Mouse (Mus musculus) spleen, postnatal 14 days (tissue): ENCODE results near the gene Actn4.

ENCODE experiments used
- DNase-seq, 2 experiments: peaks; one replicate each; pipeline ENCODE4 v3.0.0; 2021 to 2022; ENCODE audit warnings: low spot score in 2 of 2

The Actn4 gene

GRCm38 (mm10) chr7:28923865-28924291 is 38.3 kb downstream of the Actn4 start:
- no peak for DNase-seq

- no peak for DNase-seq
Measured at GRCm38 (mm10) chr7:28922606-28923005, 39.5 kb downstream of the Actn4 start.

DNA sequence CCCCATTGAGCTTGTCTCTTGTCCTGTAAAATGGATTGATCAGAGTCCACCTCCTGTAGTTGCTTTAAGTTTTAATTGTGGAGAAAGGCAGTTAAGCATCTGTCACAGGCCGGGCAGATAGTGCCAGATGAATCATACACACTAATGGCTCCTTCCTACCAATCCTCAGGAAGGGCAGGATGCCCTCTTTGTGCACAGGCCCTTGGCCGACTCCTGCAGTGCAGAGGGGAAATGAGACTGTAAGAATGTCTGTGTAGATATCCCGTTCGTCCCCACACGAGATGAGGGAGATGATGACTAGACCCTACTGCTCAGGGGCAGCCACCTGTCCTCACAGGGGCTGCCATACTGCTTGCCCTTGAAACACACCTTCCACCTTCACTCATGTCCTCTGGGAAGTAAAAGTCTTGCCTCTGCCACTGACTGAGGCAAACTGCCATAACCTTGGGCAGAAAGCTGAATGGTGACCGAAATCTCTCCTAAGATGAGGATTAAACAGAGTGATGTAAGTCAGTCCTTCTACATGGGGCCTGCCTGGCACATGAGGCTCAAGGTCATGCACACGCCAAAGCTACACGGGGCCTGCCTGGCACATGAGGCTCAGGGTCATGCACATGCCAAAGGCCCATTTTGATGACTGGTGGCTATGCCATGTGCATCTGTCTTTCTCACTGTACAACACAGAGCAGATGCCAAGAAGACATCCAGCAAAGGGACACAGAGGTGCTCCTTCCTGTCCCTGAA is 40.2 kb downstream of the Actn4 start:
- no peak for DNase-seq

GRCm38 (mm10) chr7:28921178-28921577 is 41.0 kb downstream of the Actn4 start:
- no peak for DNase-seq

DNA sequence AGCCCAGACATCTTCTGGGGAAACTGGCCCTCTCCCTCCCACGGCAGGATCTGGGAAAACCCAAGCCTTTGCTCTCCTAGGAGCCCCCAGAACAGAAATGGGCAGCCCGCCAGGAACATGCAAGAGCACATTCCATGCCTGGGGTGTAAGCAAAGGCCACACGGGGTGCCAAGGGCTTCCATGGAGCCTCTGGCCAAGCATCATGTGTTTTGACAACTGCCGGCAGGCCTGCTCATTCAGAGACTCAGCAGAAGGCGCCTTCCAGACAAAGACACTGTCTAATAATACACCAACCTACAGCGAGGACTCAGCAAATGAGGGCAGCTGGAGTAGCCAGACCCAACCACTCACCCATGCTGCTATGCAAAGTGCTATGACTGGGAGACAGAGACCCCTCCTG is 42.3 kb downstream of the Actn4 start:
- DNase-seq, result no peak

DNA sequence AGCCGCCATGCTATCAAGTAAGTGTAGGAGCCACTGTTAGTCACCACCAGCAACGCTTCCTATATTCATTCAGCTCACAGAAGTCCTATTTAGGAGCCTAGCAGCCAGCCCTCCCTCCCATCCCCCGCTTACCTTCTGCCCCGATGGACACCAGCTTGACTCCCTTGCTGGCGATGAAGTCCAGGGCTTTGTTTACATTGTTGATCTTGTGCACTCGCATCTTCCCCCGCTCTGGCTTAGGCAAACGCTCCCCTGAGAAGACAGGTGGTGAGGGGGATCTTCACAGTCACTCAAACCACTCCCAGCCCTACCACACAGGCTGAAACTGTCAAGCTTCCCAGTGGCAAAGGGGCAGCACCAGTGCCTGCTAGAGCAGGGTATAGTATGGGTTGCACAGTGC is 43.6 kb downstream of the Actn4 start:
- no peak for DNase-seq

DNA sequence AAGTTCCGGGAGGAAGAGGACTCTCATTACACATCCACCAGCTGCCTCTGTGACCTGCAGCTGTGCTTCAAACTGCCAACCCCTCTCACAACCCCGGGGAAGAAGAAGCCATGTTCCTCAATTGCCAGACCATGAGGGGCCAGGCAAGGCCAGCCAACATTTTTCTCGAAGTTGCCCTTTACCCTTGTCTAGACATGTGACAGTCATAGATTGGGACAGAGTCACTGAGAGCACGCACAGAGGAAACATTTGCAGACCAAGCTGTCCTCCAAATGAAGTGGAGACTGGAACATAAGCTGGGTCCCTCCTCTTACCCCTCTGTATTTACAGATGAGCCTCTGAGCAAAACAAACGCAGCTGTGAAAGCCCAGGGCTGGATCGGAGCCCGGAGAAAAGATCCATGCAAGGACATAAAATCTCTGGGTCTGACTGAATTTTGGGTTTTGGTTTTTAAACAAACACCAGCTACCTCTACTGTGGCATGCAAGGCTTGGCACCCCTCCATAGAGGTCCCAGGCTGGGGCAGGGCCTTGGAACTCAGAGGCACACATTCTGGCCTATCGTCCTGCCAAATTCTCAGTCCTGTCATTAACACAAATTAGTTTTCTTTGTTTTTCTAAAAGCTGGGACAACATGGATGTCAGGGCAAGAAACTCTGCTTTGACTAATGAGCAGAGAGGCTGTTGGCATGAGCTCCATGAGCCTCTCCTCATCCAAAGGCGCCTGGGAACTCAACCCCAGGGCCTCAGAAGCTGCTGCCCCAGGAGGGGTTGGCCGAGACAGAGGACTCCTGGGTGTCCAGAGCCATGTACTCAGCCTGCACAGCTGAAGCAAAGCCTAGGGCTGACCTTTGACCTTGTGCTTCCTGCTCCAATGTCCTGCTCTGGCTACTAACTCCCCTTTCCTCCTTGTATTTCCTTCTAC is 44.4 kb downstream of the Actn4 start:
- no peak for DNase-seq

DNA sequence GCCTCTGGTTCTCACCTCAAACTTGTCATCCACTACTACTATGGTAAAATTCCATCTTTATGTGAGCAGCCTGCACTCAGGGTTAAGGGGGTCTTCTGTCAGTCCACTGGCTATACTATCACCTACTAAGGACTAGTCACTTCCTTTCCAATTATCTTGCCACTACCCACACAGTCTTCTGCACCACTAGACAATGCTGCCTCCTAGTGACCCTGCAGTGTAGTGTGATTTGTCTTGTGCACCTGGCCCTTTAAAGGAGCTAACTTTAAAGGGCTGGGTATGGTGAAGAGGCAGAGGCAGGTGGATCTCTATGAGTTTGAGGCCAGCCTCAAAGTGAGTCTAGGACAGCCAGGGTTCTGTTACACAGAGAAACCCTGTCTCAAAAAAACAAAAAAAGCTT is 45.6 kb downstream of the Actn4 start:
- no peak for DNase-seq

DNA sequence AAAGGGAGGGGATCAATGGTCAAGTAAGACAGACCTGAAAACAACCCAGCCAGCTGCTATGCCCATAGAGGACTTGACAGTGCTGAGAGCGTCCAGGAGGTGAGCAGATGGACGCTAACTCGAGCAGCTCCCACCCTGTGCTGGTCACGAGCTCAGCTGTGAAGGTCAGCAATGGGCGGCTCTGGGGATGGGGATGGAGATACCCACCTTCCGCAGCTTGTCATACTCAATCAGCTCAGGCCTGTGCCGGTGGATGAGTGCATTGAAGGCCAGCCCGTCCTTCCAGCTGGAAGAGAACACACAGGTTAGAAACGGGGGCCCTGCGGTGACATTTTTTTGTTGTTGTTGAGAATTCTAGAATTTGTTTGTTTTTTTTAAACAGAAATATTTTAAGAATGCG is 49.0 kb downstream of the Actn4 start:
- no peak for DNase-seq

GRCm38 (mm10) chr7:28911632-28912031 is 50.5 kb downstream of the Actn4 start:
- DNase-seq, result no peak

GRCm38 (mm10) chr7:28907195-28907594 is 54.9 kb downstream of the Actn4 start:
- DNase-seq, result no peak

GRCm38 (mm10) chr7:28903778-28904177 is 58.4 kb downstream of the Actn4 start:
- DNase-seq, result no peak

GRCm38 (mm10) chr7:28902809-28903208 is 59.3 kb downstream of the Actn4 start:
- no peak for DNase-seq

GRCm38 (mm10) chr7:28902180-28902579 is 60.0 kb downstream of the Actn4 start:
- DNase-seq, result no peak

GRCm38 (mm10) chr7:28901311-28902125 is 60.6 kb downstream of the Actn4 start:
- no peak for DNase-seq

DNA sequence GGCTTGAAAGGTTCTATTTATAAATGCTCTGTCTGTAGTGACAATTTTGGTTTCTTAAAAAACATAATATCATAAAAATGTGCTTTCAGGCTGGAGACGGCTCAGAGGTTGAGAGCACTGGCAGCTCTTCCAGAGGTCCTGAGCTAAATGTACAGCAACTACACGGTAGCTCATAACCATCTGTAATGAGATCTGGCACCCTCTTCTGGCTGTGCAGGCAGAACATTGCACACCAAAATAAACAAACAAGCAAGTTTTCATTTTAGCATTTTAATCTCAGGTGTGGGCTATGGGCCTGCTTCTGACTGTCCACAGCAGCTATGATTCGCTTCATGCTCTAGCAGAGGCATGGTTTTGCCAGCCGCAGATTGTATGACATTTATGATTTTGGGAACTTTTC is 62.2 kb downstream of the Actn4 start:
- no peak for DNase-seq

GRCm38 (mm10) chr7:28897661-28898060 is 64.5 kb downstream of the Actn4 start:
- no peak for DNase-seq

DNA sequence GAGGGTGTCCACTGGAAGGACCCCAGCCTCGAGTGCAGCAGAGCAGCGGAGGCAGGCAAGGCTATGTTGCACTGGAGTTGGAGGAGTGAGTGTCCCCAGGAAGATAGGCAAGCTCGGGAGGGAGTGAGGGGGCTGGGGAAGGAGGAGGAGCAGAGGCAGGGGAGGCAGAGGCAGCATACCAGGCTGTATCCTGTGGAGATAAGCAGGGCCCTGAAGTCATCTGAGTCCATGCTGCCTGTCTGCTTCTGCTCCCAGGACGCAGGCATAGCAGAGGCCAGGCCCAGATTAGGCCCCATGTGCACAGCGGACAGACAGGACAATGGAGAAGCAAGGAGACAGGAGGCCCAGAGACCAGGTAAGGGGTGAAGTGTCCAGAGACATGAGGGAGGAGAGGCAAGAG is 67.2 kb downstream of the Actn4 start:
- DNase-seq, result no peak

- DNase-seq, result no peak
Measured at GRCm38 (mm10) chr7:28893643-28894265, 68.4 kb downstream of the Actn4 start.

DNA sequence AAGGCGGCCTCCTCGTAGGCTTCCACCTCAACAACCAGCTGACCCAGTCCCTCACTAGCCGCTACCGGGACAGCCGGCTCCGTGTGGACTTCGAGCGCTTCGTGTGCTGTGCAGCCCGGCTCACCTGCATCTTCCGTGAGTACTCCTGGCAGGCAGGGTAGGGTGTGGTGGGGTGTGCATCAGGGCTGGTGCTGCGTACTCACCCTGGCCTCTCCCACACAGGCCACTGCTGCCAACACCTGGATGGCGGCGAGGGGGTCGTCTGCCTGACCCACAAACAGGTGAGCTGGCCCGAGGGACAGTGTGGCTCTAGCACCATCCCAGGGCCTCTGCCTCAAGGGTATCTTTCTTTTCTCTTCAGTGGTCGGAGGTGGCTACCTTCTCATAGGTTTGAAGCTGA is 69.5 kb downstream of the Actn4 start:
- no peak for DNase-seq

DNA sequence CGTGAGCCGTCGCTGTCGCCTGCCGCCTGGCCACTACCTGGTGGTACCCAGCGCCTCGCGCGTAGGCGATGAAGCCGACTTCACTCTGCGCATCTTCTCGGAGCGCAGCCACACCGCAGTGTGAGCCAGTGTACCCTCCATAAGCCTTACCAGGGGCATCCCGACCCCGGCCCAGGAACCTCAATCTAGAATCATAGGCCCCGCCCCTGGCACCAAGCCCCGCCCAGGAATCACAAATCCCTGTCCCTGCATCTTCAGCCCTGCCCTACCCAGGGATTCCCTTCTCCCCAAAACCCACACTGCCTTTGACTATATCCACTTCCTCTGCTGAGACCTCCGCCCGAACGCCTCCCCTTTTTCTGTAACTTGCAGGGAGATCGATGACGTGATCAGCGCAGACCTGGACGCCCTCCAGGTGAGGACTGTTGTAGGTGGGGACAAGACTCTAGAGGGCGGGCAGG is 73.4 kb downstream of the Actn4 start:
- no peak for DNase-seq

DNA sequence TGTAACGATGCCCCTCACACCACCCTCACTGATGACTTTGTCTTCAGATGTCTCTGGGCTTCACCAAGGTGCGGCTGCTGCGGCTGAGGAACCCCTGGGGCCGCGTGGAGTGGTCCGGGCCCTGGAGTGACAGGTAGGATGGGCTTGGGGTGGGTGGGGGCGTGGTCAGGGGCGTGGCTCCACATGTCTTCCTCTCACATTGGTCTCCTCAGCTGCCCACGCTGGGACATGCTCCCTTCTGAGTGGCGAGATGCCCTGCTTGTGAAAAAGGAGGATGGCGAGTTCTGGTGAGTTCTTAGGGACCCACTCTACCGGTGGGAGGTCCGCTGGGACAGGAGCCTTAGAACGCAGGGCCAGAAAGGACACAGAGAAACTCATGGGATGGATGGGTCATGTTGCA is 75.7 kb downstream of the Actn4 start:
- DNase-seq, result no peak
